Mouse (Mus musculus): ENCODE measurements around the gene Hax1.
A peak's percentile ranks its signal among the peaks of the same experiment; 100 is the strongest.

Hax1 gene

DNA sequence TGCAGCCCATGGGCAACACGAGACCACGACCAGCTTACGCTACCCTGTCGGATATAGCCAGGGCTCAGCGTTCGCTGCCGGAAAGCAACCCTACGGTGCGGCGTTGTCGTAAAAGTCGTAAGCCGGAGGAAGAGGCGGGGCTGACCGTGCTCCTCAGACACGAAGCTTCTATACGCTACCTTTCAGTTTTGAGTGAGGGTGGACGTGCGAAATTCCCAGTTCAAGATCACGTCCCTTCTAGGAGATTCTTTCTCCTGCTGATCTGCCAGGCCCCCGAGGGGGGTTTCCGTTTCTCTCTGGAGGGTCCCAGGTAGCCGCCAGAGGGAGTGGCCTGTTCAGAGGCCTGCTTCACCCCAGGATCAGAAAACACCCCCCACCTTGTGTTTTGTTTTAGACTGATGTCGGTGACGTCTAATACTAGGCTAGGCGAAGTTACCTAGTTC, at the start of gene Hax1:
Gene Hax1 (minus strand): TSS at position 169 of the 443 bp plus-strand sequence.
- peak; percentile 94 for DNase-seq

DNA sequence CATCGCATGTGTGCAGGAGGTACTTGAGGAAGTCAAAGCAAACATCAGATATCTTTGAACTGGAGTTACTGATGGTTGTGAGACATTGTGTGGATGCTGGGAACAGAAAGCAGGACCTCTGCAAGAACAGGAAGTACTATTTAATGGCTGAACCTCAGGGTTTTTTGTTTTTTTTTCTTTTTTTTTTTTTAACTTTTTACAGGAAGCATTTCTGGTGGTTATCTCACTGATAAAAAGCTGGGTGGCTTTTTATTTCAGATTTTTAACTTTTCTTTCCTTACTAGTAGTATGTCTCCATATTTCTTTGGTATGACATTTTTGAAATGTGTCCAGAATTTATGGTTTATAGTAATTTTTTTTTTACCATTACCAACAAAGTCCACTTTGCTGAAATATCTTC, 37.7 kb upstream of the Hax1 start:
- no peak for DNase-seq

DNA sequence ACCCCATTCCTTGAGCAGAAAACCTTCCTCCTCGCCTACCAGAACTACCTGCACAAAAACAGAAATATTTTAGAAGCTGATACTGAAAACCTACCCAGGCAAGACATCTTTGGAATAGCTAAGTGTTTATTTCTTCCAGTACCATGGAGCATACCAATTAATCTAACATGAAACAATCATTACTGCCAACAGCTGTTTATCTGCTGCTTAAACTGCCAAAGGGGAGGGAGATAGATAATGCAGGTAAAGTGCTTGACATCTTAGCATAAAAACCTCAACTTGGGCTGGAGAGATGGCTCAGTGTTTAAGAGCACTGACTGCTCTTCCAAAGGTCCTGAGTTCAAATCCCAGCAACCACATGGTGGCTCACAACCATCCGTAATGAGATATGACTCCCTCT, 36.1 kb upstream of the Hax1 start:
- no peak for DNase-seq

DNA sequence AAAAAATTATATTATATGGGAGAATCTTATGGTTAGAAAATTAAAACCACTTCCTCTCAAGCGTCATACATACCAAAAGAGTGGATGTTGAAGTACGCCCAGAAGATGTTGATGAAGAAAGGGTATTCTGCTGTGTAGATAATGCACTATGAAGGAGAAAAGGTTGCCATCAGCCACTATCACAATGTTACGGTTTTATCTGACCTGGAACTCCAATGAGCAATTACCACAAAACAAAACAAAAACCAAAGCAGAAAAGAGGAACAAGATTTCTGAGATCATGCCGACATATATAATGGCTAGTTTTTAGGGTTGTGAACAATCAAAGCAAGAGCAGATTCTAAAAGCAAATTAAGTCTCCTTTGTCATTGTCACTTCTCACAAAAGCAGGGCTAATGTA, 18.0 kb upstream of the Hax1 start:
- no peak for DNase-seq

DNA sequence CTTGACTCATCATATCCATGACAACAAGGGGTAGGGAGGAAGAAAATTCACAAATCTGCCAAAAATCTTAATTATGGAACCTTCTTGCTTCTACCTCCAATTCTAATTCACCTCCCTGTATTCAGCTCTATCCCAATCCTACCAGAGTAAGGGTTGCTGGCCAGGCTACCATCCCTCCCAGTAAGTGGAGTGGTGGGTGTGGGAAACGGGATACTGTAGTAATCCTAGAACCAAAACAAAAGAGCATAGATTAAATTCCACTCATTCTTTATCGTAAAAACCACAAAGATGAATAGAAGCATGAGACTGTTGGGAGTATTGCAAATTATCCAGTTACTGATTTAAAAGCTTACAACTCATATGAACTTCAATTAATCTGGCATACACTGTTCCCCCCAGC, 11.7 kb upstream of the Hax1 start:
- DNase-seq: no peak

DNA sequence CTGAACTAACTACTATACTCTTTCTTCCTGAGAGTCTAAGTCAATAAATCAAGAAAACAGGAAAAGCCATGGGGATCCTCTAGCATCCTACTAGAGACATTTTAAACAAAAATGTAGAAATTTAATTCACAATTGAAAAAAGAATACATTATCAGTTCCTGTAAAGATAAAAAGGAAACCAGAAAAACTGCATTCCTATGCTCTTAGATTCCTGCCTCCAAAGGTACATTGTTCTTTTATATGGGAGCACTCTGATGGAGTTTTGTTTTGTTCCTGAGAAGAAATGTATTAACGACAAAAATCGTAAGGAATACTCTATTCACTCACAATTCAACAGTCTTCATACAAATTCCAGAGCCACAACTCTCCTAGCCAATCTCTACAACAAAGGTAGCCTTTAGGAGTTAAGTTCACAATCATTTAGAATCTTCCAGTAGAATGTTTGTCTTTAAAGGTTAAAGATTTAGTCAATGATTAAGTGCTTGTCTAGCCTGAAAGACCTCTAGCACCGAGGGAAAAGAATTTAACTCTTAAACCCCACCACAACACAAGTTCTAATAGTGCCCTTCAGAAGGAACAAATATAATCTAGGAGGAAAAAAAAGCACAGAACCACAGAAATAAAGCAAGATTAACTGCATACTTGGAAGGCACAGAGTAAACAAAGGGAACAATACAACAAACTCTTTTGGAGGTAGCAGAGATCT, 5.7 kb upstream of the Hax1 start:
- DNase-seq: no peak

DNA sequence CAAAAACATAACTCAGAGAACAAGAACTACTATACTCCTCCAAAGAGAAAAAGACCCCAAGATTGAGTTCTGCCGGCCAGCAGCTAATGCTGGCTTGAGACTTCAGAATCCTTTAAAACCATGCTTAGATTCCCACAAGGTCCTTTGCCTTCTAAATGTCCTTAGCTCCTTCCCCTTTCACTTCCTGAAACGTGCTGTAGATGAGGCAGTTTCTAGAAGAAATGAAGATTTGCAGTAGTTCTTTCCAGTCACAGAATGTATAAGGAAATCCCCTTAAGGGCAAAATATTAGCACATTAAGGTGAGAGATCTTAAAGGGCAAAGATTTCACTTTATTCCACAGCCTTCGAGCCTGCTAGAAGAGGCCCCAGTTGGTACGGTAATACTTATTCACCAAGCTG, 1.2 kb upstream of the Hax1 start:
- no peak for DNase-seq

DNA sequence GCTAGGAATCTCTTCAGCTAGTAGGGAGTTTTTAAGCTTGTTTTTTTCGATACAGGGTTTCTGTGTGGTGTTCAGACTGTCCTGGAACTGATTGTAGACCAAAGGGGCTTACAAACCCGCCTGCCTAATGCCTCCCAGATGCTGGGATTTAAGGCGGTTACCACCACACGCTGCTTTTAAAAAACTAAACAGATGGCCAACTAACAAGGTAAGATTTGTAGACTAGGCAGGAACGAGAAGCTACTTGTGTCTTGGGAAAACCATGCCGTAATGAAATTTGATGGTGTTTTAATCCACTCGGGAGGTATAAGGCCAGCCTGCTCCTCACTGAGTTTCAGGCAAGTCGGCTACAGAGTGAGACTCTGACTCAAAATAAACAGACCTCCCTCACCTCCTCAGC, 510 bp upstream of the Hax1 start:
- no peak for DNase-seq

DNA sequence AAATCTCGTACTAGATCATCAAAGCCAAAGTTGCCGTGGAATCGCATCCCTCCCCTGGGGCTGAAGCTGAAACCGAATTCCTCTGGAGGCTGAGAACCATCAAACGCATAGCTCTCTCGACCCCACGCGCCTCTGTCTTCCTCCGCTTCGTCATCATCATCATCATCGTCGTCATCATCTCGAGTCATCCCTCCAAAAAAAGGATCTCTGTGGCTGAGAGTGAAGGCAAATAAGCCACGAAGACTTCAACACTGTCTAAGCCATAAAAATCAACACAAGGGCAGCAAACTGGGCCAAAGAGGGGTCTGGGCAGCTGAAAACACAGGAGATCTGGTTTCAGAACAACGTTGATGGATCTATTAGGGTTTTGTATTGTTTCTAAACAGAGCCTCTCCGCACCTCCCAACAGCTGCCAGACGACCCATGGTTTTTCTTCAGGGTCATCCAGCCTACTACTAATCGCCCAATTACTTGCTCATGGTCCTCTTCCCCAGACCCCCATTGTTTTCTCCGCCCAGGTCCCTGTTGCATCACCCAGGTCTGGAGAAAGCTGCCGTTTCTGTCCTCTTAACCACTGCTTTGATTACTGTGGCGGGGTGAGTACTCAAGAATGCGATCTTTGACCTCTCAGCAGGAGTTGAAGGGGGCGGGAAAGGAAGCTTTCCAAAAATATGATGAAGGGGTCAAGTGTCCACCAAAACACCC, 637 bp downstream of the Hax1 start:
- DNase-seq: no peak

DNA sequence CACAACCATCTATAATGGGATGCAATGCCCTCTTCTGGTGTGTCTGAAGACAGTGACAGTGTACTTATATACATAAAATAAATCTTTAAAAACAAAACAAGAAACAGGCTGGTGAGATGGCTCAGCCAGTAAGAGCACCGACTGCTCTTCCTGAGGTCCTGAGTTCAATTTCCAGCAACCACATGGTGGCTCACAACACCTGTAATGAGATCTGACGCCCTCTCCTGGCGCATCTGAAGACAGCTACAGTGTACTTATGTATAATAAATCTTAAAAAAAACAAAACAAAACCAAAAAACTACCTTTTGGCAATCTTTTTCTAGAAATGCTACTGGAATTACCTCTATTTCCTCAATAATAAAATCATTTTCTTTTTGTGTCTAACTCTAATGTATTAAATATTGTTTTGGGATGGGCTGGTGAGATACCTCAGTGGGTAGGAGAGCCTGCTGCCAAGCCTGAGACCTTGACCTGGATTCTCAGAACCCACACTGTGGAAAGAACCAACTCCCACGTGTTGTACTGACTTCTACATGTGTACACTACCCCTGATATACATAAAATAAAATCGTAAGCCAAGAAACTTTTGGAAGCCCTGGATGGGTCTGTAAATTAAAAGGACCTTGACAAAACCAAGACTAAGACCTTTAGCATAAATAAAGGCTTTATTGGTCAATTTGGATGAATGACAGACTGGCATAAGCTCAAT, 3.6 kb downstream of the Hax1 start:
- no peak for DNase-seq

DNA sequence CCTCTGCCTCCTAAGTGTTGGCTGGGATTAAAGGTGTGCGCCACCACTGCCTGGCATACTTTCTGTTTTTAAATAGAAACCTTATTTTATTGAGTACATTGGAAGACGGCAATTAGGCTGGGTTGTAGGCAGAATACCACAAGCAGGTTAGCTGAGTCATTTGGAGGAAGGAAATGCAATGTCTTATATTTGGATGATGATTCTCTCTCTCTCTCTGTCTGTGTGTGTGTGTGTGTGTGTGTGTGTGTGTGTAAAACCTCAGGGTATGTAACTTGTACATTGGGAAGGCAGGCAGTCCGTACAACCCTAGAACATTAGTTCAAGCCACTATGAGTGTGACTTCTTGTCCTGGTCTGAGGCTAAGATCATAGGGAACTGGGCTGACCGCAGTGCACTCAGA, 10.8 kb downstream of the Hax1 start:
- DNase-seq: no peak

DNA sequence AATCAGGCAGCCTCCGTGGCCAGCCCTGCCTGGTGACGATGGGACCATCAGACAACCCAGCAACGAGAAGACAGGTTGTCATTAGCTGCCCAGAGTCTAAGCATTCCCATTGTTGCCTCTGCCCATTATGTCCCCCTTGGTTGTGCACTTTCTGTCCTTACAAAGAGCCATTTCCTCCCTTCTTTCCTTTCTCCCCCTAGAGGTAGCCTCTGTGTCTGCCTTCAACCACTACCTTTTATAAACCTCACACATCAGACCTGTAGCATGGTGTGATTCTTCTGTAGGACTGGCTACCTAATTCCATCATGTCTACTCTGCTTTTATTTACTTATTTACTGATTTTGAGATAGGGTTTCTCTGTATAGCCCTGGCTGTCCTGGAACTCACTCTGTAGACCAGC, 11.4 kb downstream of the Hax1 start:
- DNase-seq: no peak

DNA sequence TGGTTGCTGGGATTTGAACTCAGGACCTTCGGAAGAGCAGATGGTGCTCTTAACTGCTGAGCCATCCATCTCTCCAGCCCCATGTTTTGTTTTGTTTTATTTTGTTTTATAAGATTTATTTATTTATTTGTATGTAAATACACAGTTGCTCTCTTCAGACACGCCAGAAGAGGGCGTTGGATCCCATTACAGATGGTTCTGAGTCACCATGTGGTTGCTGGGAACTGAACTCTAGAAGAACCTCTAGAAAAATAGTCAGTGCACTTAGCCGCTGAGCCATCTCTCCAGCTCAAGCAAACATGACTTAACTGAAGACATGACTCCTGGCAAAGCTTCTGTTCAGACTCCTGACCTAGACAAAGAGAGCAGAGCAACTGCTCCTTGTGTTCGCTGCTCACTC, 16.2 kb downstream of the Hax1 start:
- DNase-seq: no peak

DNA sequence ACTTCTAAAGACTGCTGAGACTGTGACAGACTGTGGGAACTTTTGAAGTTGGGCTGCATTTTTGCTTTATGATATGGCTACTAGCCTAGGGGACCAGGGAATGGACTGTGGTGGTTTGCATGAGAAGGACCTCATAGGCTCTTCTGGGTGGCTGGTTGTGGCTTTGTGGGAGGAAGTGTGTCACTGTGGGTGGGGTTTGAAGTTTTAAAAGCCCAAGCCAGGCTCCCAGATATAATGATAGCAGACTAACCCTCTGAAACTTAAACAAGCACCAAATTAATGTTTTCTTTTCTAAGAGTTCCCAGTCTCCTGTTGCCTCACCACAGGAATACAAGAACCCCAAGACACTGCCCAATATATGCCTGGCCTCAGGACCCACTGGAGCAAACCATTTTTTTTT, 21.7 kb downstream of the Hax1 start:
- DNase-seq: no peak

DNA sequence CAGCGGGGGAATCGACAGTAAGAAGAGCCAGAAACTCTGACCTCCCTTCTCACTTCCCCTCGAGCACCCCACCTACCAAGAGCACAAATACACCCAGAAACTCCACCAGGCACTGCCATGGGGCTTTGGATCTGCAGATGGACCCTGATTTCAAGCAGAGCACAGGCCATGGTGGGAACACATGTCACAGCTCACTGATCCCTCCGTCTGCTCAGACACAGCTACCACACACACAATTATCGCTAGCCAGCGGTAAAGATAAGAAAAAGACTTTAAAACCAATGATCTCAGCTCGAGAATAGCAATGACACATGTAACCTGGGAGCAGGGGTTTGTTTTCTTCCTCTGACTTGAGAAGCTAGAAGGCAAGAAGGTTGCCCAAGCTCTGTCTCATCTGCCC, 30.1 kb downstream of the Hax1 start:
- DNase-seq: no peak

DNA sequence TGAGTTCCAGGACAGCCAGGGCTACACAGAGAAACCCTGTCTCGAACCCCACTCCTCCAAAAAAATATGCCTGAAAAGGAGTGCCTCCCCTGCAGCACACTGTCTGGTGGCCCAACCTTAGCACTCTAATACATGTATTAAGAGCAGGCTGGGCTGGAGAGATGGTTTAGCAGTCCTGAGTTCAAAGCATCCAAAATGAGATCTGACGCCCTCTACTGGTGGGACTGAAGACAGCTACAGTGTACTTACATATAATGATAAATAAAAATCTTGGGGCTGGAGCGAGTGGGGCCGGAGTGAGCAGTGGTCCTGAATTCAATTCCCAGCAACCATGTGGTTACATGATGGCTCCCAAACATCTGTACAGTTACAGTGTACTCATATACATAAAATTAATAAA, 31.6 kb downstream of the Hax1 start:
- DNase-seq: no peak

DNA sequence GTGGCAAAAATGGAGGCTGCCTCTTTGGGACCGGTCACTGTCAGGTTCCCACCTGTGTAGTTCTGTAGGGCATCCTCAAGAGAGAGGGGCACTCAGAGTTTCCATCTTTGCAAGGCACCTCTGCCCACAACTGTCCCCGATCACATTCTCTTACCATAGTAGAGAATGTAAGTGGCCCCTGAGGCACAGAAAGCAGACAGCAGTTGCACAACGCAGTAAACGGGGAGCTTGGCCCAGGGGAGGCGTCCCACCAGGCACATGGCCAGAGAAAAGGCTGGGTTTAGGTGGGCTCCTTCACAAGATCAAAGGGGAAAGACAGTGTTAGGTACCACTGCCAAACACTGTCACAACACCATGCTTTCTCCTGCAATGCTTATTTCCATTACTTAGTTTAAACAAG, 32.6 kb downstream of the Hax1 start:
- DNase-seq: no peak

DNA sequence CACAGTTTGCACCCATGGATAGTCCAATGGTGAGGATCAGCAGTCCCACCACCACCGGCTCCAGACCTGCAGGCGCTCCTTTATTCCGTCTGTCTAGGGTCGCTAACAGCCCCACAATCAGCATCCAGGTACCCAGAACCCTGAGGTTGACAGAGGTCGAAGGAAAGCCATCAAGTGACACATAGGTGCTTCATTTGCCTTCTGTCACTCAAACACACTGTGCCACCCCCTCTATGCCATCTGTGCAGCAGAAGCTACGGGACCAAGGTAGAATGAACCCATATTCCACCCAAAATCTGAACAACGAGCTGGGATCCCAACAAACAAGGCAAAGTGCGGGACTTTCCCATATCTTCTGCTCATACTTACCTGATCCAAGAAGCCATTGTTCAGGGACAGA, 33.0 kb downstream of the Hax1 start:
- no peak for DNase-seq

DNA sequence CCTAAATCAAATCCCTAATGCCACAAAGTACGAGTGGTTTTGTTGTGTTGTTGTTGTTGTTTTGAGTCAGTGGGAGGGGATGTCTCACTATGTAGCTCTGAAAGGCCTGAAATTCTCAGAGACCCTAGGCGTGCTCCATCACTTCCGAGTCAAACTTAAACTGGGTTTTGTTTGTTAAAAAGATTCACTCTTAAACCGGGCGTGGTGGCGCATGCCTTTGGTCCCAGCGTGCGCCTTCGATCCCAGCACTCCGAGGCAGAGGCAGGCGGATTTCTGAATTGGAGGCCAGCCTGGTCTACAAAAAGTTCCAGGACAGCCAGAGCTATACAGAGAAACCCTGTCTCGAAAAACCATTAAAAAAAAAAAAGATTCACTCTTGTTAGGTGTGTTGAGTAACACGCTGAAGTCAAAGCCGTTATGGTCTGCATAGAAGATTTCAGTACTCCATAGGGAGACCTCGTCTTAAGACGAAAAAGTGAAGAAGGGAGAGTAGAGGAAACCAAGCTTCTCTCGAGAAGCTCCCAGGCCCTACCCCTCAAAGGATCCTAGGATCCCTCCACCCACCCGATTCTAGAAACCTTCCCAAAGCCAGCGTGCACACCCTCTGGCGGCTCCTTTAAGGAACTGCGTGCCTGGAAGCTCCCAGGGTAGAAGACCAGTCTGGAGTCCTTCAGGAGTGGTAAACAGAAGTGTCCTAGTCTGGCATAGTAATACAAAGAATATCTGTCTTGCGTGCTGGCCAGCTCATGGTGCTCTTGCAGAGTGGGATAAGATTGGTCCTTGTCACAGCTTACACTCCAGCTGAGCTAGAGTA, 34.4 kb downstream of the Hax1 start:
- DNase-seq: no peak

DNA sequence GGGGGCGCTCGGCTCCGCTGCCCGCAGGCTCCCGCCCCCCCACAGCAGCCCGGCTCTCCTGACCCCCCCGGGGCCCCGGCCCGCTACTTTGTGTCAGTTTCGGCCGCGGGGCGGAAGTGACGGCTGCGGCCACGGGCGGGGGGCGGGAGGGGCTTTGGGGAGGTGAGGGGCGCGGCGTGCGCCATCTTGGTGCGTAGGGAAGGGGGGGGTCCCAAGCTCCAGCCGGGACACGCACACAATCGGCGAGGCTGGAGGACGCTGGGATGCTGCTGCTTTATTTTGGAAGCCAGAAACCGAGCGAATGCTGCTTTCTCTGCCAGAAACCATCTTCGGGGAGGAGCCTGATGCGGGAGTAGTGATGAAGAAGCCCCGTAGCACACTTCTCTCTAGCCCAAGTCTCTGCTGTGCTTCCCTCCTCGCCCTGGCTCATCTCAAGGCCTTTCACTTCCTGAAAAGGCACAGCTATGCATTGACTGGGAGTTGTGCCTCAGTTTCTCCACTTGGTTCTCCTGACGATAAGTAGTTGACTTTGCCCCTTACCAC, 35.3 kb downstream of the Hax1 start, which contains the start of gene Atp8b2:
Gene Atp8b2 (minus strand): TSS at position 288 of the 543 bp plus-strand sequence.
- no peak for DNase-seq

DNA sequence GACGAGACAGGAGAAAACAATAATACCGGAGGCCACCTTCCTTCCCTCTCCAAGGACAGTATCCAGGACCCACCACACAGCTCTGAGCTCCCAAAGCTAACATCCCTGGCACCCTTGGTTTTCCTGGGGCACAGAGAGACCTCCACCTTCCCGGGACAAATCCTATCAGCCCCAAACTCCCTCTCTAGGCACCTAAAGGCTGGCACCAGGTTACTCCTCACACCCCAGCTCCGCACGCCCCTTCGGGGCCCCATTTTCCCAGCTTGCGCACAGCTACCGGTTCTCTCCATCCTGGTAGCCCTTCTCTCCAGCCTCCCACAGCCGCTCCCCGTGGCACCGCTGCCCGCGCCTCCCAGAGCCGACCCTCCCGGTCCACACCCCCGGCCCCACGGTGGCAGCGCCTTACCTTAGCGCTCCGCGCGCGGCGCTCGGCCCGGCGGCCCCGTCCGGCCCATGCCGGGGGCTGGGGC, 35.8 kb downstream of the Hax1 start:
- no peak for DNase-seq

DNA sequence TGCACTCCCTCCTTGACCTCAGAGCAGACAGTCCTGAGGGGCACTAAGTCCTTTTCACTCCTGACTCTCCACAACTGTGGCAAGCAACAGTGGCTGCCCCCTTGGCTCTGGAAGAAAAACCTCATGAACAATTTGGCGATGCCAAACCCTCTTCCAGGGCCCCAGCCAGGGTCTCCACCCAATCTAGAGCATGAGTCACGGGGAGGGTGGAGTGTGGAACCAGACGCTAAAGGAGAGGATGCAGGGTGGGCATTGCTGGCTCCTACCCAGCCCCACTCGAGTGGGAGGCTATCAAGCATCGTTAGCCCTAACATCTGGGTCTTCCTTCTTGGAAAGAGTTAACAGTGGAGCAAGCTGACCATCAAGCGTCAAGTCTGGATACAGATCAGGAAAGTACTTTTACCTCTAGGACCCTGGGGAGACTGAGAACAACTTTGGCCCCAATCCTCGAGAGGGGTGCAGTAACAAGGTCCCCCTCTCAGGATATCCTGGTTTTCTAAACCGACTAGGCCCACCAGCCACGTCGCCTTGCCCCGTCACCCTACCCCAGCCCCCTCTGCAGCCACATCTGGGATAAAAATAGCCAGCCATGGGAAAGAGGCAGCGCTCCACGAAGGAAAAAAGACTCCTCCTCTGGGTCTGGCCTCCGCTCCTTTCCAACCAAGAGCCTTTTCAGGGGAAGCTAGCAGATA, 36.4 kb downstream of the Hax1 start:
- DNase-seq: no peak
